Mouse (Mus musculus) lung, postnatal 0 days (tissue): ENCODE data around the gene Rabl6. TPM values are rescaled to one million over a fixed set of nuclear protein-coding genes. Genes with fewer than 3 reads are reported as not detected.

Experiments used
- ATAC-seq: fragments of 200-750 bp; cut with Nextera tagmentation; 2 replicates; pipeline ENCODE4 v1.8.0; 2017; ENCODE audit warnings: moderate library complexity
- DNase-seq: peaks from one replicate; pipeline ENCODE4 v3.0.0-alpha.2; 2016; ENCODE audit warnings: low spot score
- H3K27ac ChIP-seq: fragments of 300-500 bp; sonication (generic); 2 replicates; pipeline ENCODE4 v1.5.1; 2014; ENCODE audit warnings: antibody characterized with exemption, mild to moderate bottlenecking, low read length, mixed read lengths
- H3K27me3 ChIP-seq: fragments of 300-500 bp; sonication (generic); replicated peaks from 2 replicates; pipeline ENCODE4 v1.6.1; 2014; ENCODE audit warnings: low read length, mixed read lengths; ENCODE audit not compliant: insufficient read depth
- H3K36me3 ChIP-seq: fragments of 300-500 bp; sonication (generic); 2 replicates; pipeline ENCODE4 v1.6.1; 2014; ENCODE audit warnings: low read length, mixed read lengths; ENCODE audit not compliant: insufficient read depth
- H3K4me1 ChIP-seq: fragments of 300-500 bp; sonication (generic); 2 replicates; pipeline ENCODE4 v1.6.1; 2014; ENCODE audit warnings: antibody characterized with exemption, low read depth, low read length, mixed read lengths; ENCODE audit not compliant: insufficient read depth
- H3K4me2 ChIP-seq: fragments of 300-500 bp; sonication (generic); replicated peaks from 2 replicates; pipeline ENCODE4 v1.6.1; 2014; ENCODE audit warnings: low read depth, mild to moderate bottlenecking, low read length, moderate library complexity, mixed read lengths
- H3K4me3 ChIP-seq: fragments of 300-500 bp; sonication (generic); 2 replicates; pipeline ENCODE4 v1.5.1; 2014; ENCODE audit warnings: low read depth, low read length
- H3K9ac ChIP-seq: fragments of 300-500 bp; sonication (generic); replicated peaks from 2 replicates; pipeline ENCODE4 v1.6.1; 2014; ENCODE audit warnings: low read depth, mild to moderate bottlenecking
- H3K9me3 ChIP-seq: fragments of 300-500 bp; sonication (generic); 2 replicates; pipeline ENCODE4 v1.6.1; 2016; ENCODE audit warnings: low read length, mixed read lengths
- CTCF ChIP-seq: IDR thresholded peaks from 2 replicates; pipeline ENCODE4 v1.5.1; 2016; ENCODE audit warnings: antibody characterized with exemption, mild to moderate bottlenecking
- EP300 ChIP-seq: IDR thresholded peaks from 2 replicates; pipeline ENCODE4 v1.6.1; 2016; ENCODE audit warnings: antibody characterized with exemption, mild to moderate bottlenecking, control low read depth
- WGBS: fragments of 180-500 bp; shearing (Covaris S2); extraction: QIAGEN DNeasy Blood & Tissue Kit; methylation state at CpG from one replicate; pipeline ENCODE4 v1.1.7; 2014; 5-methylcytosine and 5-hydroxymethylcytosine counted together
- polyA plus RNA-seq: library from polyadenylated mRNA; unstranded; fragments of >200 nt; fragmentation: Nextera tagmentation; extraction: Ambion mirVana; gene quantifications from 2 replicates; pipeline ENCODE4 v1.2.1, GENCODE M21; 2015

Rabl6 gene
- polyA plus RNA-seq, 1 experiment from 2014 or later = 34.7 TPM

DNA sequence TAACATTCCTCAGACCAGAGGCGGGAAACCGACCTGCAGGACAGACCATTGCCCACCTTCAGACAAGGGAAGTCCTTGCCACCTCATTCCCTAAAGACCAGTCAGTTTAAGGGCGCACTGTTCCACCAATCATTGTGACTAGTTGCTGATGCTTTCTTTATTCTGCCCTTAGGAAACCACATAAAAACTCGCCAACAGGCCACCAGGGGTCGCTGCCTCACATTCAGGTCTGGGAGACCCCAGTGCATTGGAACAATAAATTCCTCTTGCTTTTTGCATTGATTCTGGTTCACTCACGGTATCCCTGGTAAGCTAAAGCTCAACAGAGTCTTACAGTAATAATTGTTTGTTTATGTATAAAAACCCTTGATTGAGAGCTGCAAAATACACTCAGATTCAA is 31.6 kb upstream of the Rabl6 start:
- Histone ChIP-seq H3K4me1 (no peaks in the 10 kb centered on the region), H3K27me3 (no peaks in the 10 kb centered on the region), H3K27ac (no peak overlapping the region), H3K4me3 (no peak overlapping the region), H3K9me3 (no peaks in the 10 kb centered on the region), H3K9ac (no peak overlapping the region), H3K36me3 (no peaks in the 10 kb centered on the region), H3K4me2 (no peak overlapping the region)
- ATAC-seq = no peak
- DNase-seq = no peak
- 19% methylated on average over 6 of the region's 6 CpGs for WGBS
- TF ChIP-seq CTCF = peak; percentile 69
- TF ChIP-seq EP300 = no peak

DNA sequence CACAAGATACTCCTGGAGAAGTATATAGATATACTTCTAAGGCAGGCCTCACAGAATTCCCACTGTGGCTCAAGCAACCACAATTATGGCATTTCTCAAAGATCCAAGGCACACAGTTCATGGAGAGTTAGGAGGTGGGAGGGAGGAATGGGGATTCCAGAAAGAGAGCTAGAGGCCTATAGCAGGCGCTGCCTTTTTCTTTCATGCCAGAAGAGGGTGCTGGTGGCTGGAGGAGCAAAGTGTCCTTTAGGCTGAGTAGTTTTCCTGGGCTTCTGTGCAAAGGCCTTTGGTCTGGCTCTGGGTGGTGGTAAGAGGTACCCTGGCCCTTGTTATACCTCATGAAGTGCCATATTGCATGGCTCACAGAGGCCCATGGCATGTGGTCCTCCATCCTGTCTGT is 25.7 kb upstream of the Rabl6 start:
- H3K9me3 ChIP-seq = no peaks in the 10 kb centered on the region
- WGBS = 50% methylated on average over 1 of the region's 1 CpGs
- no peaks in the 10 kb centered on the region for H3K27me3 ChIP-seq
- H3K9ac ChIP-seq = no peak overlapping the region
- DNase-seq = no peak
- no peaks in the 10 kb centered on the region for H3K4me1 ChIP-seq
- TF ChIP-seq EP300 (no peak), CTCF (peak; percentile 29)
- ATAC-seq = no peak
- H3K4me2 ChIP-seq = no peak overlapping the region
- no peaks in the 10 kb centered on the region for H3K36me3 ChIP-seq
- no peak overlapping the region for H3K4me3 ChIP-seq
- H3K27ac ChIP-seq = no peak overlapping the region

DNA sequence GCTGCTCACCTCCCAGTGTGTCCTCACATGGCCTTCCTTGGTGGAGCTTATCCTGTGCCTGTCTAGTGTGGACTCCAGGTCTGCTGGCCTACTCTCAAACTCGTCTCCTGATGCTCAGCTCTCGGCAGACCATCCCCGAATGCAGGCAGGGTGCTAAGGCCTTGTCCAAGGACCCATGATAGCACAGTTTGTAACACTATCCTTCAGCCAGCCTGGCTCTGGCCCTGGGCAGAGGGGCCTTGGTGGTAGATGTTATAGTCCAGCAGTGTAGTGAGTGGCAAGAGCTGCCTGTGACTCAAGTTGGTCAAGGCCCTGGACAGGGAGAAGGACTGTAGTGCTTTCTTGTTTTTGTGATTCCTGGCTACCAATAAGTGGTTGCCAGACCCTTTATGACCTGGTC is 25.3 kb upstream of the Rabl6 start:
- Histone ChIP-seq H3K27ac (no peak overlapping the region), H3K9ac (no peak overlapping the region), H3K4me2 (no peak overlapping the region), H3K36me3 (no peaks in the 10 kb centered on the region), H3K4me3 (no peak overlapping the region), H3K9me3 (no peaks in the 10 kb centered on the region), H3K4me1 (no peaks in the 10 kb centered on the region), H3K27me3 (no peaks in the 10 kb centered on the region)
- DNase-seq (no peak), ATAC-seq (no peak)
- 84% methylated on average over 3 of the region's 3 CpGs for WGBS
- TF ChIP-seq CTCF (no peak), EP300 (no peak)

DNA sequence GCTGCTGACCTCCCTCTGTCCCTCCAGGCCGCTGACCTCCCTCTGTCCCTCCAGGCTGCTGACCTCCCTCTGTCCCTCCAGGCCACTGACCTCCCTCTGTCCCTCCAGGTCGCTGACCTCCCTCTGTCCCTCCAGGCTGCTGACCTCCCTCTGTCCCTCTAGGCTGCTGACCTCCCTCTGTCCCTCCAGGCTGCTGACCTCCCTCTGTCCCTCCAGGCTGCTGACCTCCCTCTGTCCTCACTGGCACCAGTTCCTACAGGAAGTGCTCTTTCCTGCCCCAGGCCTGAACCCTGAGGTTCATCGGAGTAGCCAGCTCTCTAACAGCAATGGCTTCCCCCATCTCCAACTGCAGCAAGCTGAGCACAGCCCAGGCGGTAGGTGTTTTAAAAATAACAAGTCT is 20.4 kb upstream of the Rabl6 start:
- DNase-seq (no peak), ATAC-seq (no peak)
- 40% methylated on average over 4 of the region's 4 CpGs for WGBS
- no peaks in the 10 kb centered on the region for H3K9me3 ChIP-seq
- TF ChIP-seq EP300 = no peak
- no peak overlapping the region for H3K27ac ChIP-seq
- no peak overlapping the region for H3K4me2 ChIP-seq
- H3K36me3 ChIP-seq = no peaks in the 10 kb centered on the region
- no peaks in the 10 kb centered on the region for H3K27me3 ChIP-seq
- no peaks in the 10 kb centered on the region for H3K4me1 ChIP-seq
- no peak overlapping the region for H3K4me3 ChIP-seq
- H3K9ac ChIP-seq = no peak overlapping the region

DNA sequence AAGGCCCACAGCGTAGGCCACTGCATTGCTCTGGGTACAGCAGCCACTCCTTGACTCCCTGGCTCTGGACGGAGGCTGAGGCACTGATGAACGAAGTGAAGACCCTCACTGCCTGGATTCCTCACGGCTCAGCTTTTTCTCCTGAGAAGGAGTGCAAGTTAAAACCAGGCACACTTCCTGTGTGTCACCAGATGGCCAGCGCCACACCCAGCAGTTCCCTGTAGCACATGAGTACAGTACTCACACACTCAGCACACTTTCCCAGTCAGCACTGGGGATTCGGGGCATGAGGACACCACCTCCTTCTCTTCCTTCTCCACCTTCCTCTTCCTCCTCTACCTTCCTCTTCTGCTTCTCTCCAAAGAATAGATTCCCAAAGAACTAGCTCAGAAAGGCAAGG is 19.5 kb upstream of the Rabl6 start, which contains the start of gene Fcna:
Gene Fcna (minus strand): TSS at position 220 of the 400 bp plus-strand sequence.
- H3K36me3 ChIP-seq = no peaks in the 10 kb centered on the region
- DNase-seq (no peak), ATAC-seq (no peak)
- no peak within 1 kb of the TSS for H3K4me2 ChIP-seq
- H3K4me3 ChIP-seq = no peak within 1 kb of the TSS
- H3K27ac ChIP-seq = no peak within 1 kb of the TSS
- no peaks in the 10 kb centered on the region for H3K9me3 ChIP-seq
- no peak for TF ChIP-seq EP300
- TF ChIP-seq CTCF = no peak
- H3K27me3 ChIP-seq = no peaks in the 10 kb centered on the region
- no peak within 1 kb of the TSS for H3K9ac ChIP-seq
- WGBS = 71% methylated on average over 6 of the region's 6 CpGs
- no peaks in the 10 kb centered on the region for H3K4me1 ChIP-seq

DNA sequence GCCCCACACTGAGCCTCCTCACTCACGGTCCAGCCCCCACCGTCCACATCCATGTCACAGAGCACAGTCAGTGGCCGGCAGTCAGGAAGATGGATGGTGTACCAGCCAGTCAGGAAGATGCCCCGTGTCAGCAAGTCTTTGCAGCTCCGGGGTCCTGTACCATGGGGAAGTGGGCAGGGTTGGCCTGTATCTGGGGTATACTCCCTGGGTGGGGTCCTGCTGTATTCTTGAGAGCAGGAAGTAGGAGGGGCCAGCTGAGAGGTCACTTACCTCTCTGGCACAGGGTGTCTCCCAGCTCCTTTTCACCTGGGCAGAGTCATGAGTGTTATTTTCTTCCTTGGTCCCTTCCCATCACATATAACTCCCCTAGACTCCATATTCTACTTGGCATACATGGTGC is 17.7 kb upstream of the Rabl6 start:
- Histone ChIP-seq H3K27me3 (no peaks in the 10 kb centered on the region), H3K36me3 (no peaks in the 10 kb centered on the region), H3K27ac (no peak overlapping the region), H3K4me3 (no peak overlapping the region), H3K9me3 (no peaks in the 10 kb centered on the region), H3K4me2 (no peak overlapping the region), H3K4me1 (peaks cover 1% of the 10 kb centered on the region; the same call in 1 of the 2 replicates), H3K9ac (no peak overlapping the region)
- DNase-seq (no peak), ATAC-seq (no peak)
- TF ChIP-seq CTCF (no peak), EP300 (no peak)
- WGBS = 21% methylated on average over 5 of the region's 5 CpGs
